In genomic region chr2:118976941-118977340, GRCm38 (mm10) we compare ENCODE assay signal across 8 mouse cellular contexts. TPM values are rescaled to one million over a fixed set of nuclear protein-coding genes. Genes with fewer than 3 reads are reported as not detected.
DNase-seq lines count a peak whose midpoint lies in the region; ATAC-seq and TF ChIP-seq lines count a peak whose summit lies in the region.

No protein-coding gene starts in this region.

- H3K4me2 ChIP-seq in kidney, embryonic 16.5 days (replicated peaks; ENCODE audit: low read depth, low read length) = peak overlapping the region; percentile 85
- peak overlapping the region; percentile 85 for H3K4me2 ChIP-seq in neural tube, embryonic 13.5 days

- DNase-seq in kidney, postnatal 4 days = no peak
- no peak for DNase-seq in limb, embryonic 10.5 days (ENCODE audit: low spot score)
- no peak for DNase-seq in adrenal gland, postnatal 14 days
- DNase-seq in kidney, adult 18-20 months = no peak

- no peak for TF ChIP-seq POLR2A in embryonic fibroblast, embryonic 13.5 days (IDR thresholded peaks at IDR 0.05; ENCODE audit: low read depth, low read length)

- H3K9me3 ChIP-seq in kidney, embryonic 16.5 days (ENCODE audit: low read length) = no peaks in the 10 kb centered on the region
- H3K9me3 ChIP-seq in limb, embryonic 10.5 days (replicated peaks) = no peaks in the 10 kb centered on the region
- no peaks in the 10 kb centered on the region for H3K9me3 ChIP-seq in neural tube, embryonic 13.5 days

- no peak for TF ChIP-seq CTCF in embryonic fibroblast, embryonic 13.5 days (IDR thresholded peaks at IDR 0.05; ENCODE audit: borderline replicate concordance, insufficient read depth, low read length)

- H3K9ac ChIP-seq in kidney, embryonic 16.5 days (replicated peaks; ENCODE audit: low read length) = 0 out of 2 replicates have a peak overlapping the region, but pooled peaks have one; percentile 75
- peak overlapping the region; percentile 78 for H3K9ac ChIP-seq in neural tube, embryonic 13.5 days

- WGBS in kidney, embryonic 16.5 days = 6% methylated on average over 5 of the region's 5 CpGs
- WGBS in limb, embryonic 10.5 days = 16% methylated on average over 5 of the region's 5 CpGs
- 13% methylated on average over 5 of the region's 5 CpGs for WGBS in neural tube, embryonic 13.5 days

- H3K27ac ChIP-seq in kidney, embryonic 16.5 days (ENCODE audit: low read length) = no peak overlapping the region
- H3K27ac ChIP-seq in embryonic fibroblast, embryonic 13.5 days (ENCODE audit: insufficient read depth, low read length) = no peak overlapping the region
- H3K27ac ChIP-seq in limb, embryonic 10.5 days = no peak overlapping the region
- no peak overlapping the region for H3K27ac ChIP-seq in neural tube, embryonic 13.5 days (replicated peaks)

- peak overlapping the region; percentile 59 for H3K4me3 ChIP-seq in kidney, embryonic 16.5 days (ENCODE audit: low read length)
- 0 out of 2 replicates have a peak overlapping the region, but pooled peaks have one; percentile 12 for H3K4me3 ChIP-seq in embryonic fibroblast, embryonic 13.5 days (ENCODE audit: insufficient read depth, low read length)
- peak overlapping the region; percentile 69 for H3K4me3 ChIP-seq in limb, embryonic 10.5 days
- peak overlapping the region; percentile 60 for H3K4me3 ChIP-seq in neural tube, embryonic 13.5 days

- peaks cover 34% of the 10 kb centered on the region for H3K27me3 ChIP-seq in kidney, embryonic 16.5 days (ENCODE audit: insufficient read depth, low read length)
- peaks cover 72% of the 10 kb centered on the region for H3K27me3 ChIP-seq in limb, embryonic 10.5 days (ENCODE audit: low read depth, poor library complexity, severe bottlenecking)
- peaks cover 51% of the 10 kb centered on the region for H3K27me3 ChIP-seq in neural tube, embryonic 13.5 days

- no peak for ATAC-seq in kidney, embryonic 16.5 days (ENCODE audit: low FRiP score, low TSS enrichment)
- no peak for ATAC-seq in neural tube, embryonic 13.5 days (ENCODE audit: low read depth)
- no peak for ATAC-seq in megakaryocyte progenitor cell, adult 5-6 weeks (replicated peaks; ENCODE audit: poor library complexity)

- H3K36me3 ChIP-seq in kidney, embryonic 16.5 days (ENCODE audit: insufficient read depth, low read length) = no peaks in the 10 kb centered on the region
- H3K36me3 ChIP-seq in limb, embryonic 10.5 days = no peaks in the 10 kb centered on the region
- no peaks in the 10 kb centered on the region for H3K36me3 ChIP-seq in neural tube, embryonic 13.5 days

- H3K4me1 ChIP-seq in kidney, embryonic 16.5 days (ENCODE audit: insufficient read depth, low read length) = 0 out of 2 replicates have a peak, but pooled peaks cover 6% of the 10 kb centered on the region
- 0 out of 2 replicates have a peak, but pooled peaks cover 9% of the 10 kb centered on the region for H3K4me1 ChIP-seq in embryonic fibroblast, embryonic 13.5 days (ENCODE audit: control insufficient read depth, insufficient read depth, low read length)
- peaks cover 24% of the 10 kb centered on the region for H3K4me1 ChIP-seq in limb, embryonic 10.5 days
- peaks cover 14% of the 10 kb centered on the region for H3K4me1 ChIP-seq in neural tube, embryonic 13.5 days (replicated peaks)

RNA-seq across cellular contexts. Expression of gene Chst14, which starts 50.6 kb away (rescaled TPM):
- 26.8 and 28.6 TPM in 2 replicates for polyA plus RNA-seq in kidney, embryonic 16.5 days (2015; fragmentation: Nextera tagmentation; extraction: Ambion mirVana)
- 44.8 and 46.0 TPM in 2 replicates for polyA plus RNA-seq in embryonic fibroblast, embryonic 13.5 days (2011; ENCODE audit: insufficient read length, low read depth, missing spikeins)
- polyA plus RNA-seq in limb, embryonic 10.5 days (2016; fragmentation: Nextera tagmentation; extraction: Ambion mirVana) = 26.2 and 30.3 TPM in 2 replicates
- polyA plus RNA-seq in neural tube, embryonic 13.5 days (2015; fragmentation: Nextera tagmentation; extraction: Ambion mirVana) = 10.4 TPM in 2 replicates
- 10.1 and 13.3 TPM in 2 replicates for total RNA-seq in adrenal gland, postnatal 14 days (2021)
- 4.6 and 5.7 TPM in 2 replicates for total RNA-seq in megakaryocyte progenitor cell, adult 5-6 weeks (2015)
- 1.5 and 4.7 TPM in 2 replicates for total RNA-seq in megakaryocyte progenitor cell, adult 5-6 weeks (2017)

RNA-seq across cellular contexts. Expression of gene Ccdc32, which starts 52.3 kb away (rescaled TPM):
- polyA plus RNA-seq in kidney, embryonic 16.5 days (2015; fragmentation: Nextera tagmentation; extraction: Ambion mirVana) = 23.3 and 26.9 TPM in 2 replicates
- 12.1 and 12.7 TPM in 2 replicates for polyA plus RNA-seq in embryonic fibroblast, embryonic 13.5 days (2011; ENCODE audit: insufficient read length, low read depth, missing spikeins)
- 18.2 and 19.7 TPM in 2 replicates for polyA plus RNA-seq in limb, embryonic 10.5 days (2016; fragmentation: Nextera tagmentation; extraction: Ambion mirVana)
- 36.6 and 37.4 TPM in 2 replicates for polyA plus RNA-seq in neural tube, embryonic 13.5 days (2015; fragmentation: Nextera tagmentation; extraction: Ambion mirVana)
- 14.8 and 16.9 TPM in 2 replicates for total RNA-seq in adrenal gland, postnatal 14 days (2021)
- total RNA-seq in megakaryocyte progenitor cell, adult 5-6 weeks (2015) = 10.4 and 12.7 TPM in 2 replicates
- 15.2 and 16.2 TPM in 2 replicates for total RNA-seq in megakaryocyte progenitor cell, adult 5-6 weeks (2017)

RNA-seq across cellular contexts. Expression of gene Rpusd2, which starts 57.6 kb away (rescaled TPM):
- 4.5 and 5.3 TPM in 2 replicates for polyA plus RNA-seq in kidney, embryonic 16.5 days (2015; fragmentation: Nextera tagmentation; extraction: Ambion mirVana)
- polyA plus RNA-seq in embryonic fibroblast, embryonic 13.5 days (2011; ENCODE audit: insufficient read length, low read depth, missing spikeins) = 3.9 and 4.2 TPM in 2 replicates
- 6.9 and 8.8 TPM in 2 replicates for polyA plus RNA-seq in limb, embryonic 10.5 days (2016; fragmentation: Nextera tagmentation; extraction: Ambion mirVana)
- 4.2 and 5.9 TPM in 2 replicates for polyA plus RNA-seq in neural tube, embryonic 13.5 days (2015; fragmentation: Nextera tagmentation; extraction: Ambion mirVana)
- total RNA-seq in adrenal gland, postnatal 14 days (2021) = 4.6 and 5.7 TPM in 2 replicates
- 13.0 and 14.6 TPM in 2 replicates for total RNA-seq in megakaryocyte progenitor cell, adult 5-6 weeks (2015)
- 16.0 and 17.6 TPM in 2 replicates for total RNA-seq in megakaryocyte progenitor cell, adult 5-6 weeks (2017)

Comparison
In these comparisons a context has a peak if more than half of its experiments do, and no peak if none do; other contexts are left out.
1. H3K4me3 ChIP-seq: peak in every context shown above with its lines; median percentile 69 in limb, embryonic 10.5 days; 60 in neural tube, embryonic 13.5 days; 59 in kidney, embryonic 16.5 days; 12 in embryonic fibroblast, embryonic 13.5 days.